Mouse (Mus musculus): ENCODE data around the gene Llgl2. TPM values are rescaled to one million over a fixed set of nuclear protein-coding genes. Genes with fewer than 3 reads are reported as not detected.

Gene Llgl2
- polyA plus RNA-seq, 1 experiment from 2014 or later = 6.2 TPM

- Histone ChIP-seq H3K27ac (replicated peaks; ENCODE audit: low read depth, low read length) (no peak overlapping the region), H3K36me3 (ENCODE audit: control insufficient read depth, insufficient read depth, low read length) (no peaks in the 10 kb centered on the region), H3K4me2 (ENCODE audit: low read depth, severe bottlenecking) (no peak overlapping the region), H3K27me3 (ENCODE audit: control insufficient read depth, insufficient read depth, low read length) (peaks cover 28% of the 10 kb centered on the region), H3K9me3 (ENCODE audit: control insufficient read depth, low read length) (no peaks in the 10 kb centered on the region), H3K4me3 (ENCODE audit: low read depth, low read length) (no peak overlapping the region), H3K9ac (ENCODE audit: low read length) (no peak overlapping the region), H3K4me1 (ENCODE audit: control insufficient read depth, insufficient read depth, low read length) (0 out of 2 replicates have a peak, but pooled peaks cover 2% of the 10 kb centered on the region)
- DNase-seq (ENCODE audit: low spot score) (no peak), ATAC-seq (ENCODE audit: insufficient number of reproducible peaks, low FRiP score, low TSS enrichment, low read depth) (no peak)
- WGBS = 90% methylated on average over 8 of the region's 8 CpGs
Observed at GRCm38 (mm10) chr11:115863895-115864294, 40.0 kb downstream of the Llgl2 start.

GRCm38 (mm10) chr11:115869393-115869792 lies 45.5 kb downstream of the Llgl2 start:
- Histone ChIP-seq H3K4me1 (ENCODE audit: control insufficient read depth, insufficient read depth, low read length) (no peaks in the 10 kb centered on the region), H3K4me3 (ENCODE audit: low read depth, low read length) (no peak overlapping the region), H3K27ac (replicated peaks; ENCODE audit: low read depth, low read length) (no peak overlapping the region), H3K36me3 (ENCODE audit: control insufficient read depth, insufficient read depth, low read length) (no peaks in the 10 kb centered on the region), H3K9ac (ENCODE audit: low read length) (no peak overlapping the region), H3K9me3 (ENCODE audit: control insufficient read depth, low read length) (no peaks in the 10 kb centered on the region), H3K27me3 (ENCODE audit: control insufficient read depth, insufficient read depth, low read length) (no peaks in the 10 kb centered on the region), H3K4me2 (ENCODE audit: low read depth, severe bottlenecking) (no peak overlapping the region)
- no peak for ATAC-seq (ENCODE audit: insufficient number of reproducible peaks, low FRiP score, low TSS enrichment, low read depth)
- no peak for DNase-seq (ENCODE audit: low spot score)
- WGBS = 84% methylated on average over 8 of the region's 8 CpGs

- no peaks in the 10 kb centered on the region for H3K27me3 ChIP-seq (ENCODE audit: control insufficient read depth, insufficient read depth, low read length)
- no peaks in the 10 kb centered on the region for H3K36me3 ChIP-seq (ENCODE audit: control insufficient read depth, insufficient read depth, low read length)
- H3K27ac ChIP-seq (replicated peaks; ENCODE audit: low read depth, low read length) = no peak overlapping the region
- ATAC-seq (ENCODE audit: insufficient number of reproducible peaks, low FRiP score, low TSS enrichment, low read depth) = no peak
- H3K4me2 ChIP-seq (ENCODE audit: low read depth, severe bottlenecking) = no peak overlapping the region
- H3K9ac ChIP-seq (ENCODE audit: low read length) = no peak overlapping the region
- DNase-seq (ENCODE audit: low spot score) = no peak
- 44% methylated on average over 4 of the region's 4 CpGs for WGBS
- no peaks in the 10 kb centered on the region for H3K9me3 ChIP-seq (ENCODE audit: control insufficient read depth, low read length)
- 0 out of 2 replicates have a peak, but pooled peaks cover 3% of the 10 kb centered on the region for H3K4me1 ChIP-seq (ENCODE audit: control insufficient read depth, insufficient read depth, low read length)
- no peak overlapping the region for H3K4me3 ChIP-seq (ENCODE audit: low read depth, low read length)
Observed at GRCm38 (mm10) chr11:115872437-115872836, 48.6 kb downstream of the Llgl2 start.

- Histone ChIP-seq H3K27ac (replicated peaks; ENCODE audit: low read depth, low read length) (no peak overlapping the region), H3K4me3 (ENCODE audit: low read depth, low read length) (no peak overlapping the region), H3K27me3 (ENCODE audit: control insufficient read depth, insufficient read depth, low read length) (no peaks in the 10 kb centered on the region), H3K9me3 (ENCODE audit: control insufficient read depth, low read length) (no peaks in the 10 kb centered on the region), H3K9ac (ENCODE audit: low read length) (no peak overlapping the region), H3K4me1 (ENCODE audit: control insufficient read depth, insufficient read depth, low read length) (0 out of 2 replicates have a peak, but pooled peaks cover 3% of the 10 kb centered on the region), H3K36me3 (ENCODE audit: control insufficient read depth, insufficient read depth, low read length) (no peaks in the 10 kb centered on the region), H3K4me2 (ENCODE audit: low read depth, severe bottlenecking) (no peak overlapping the region)
- DNase-seq (ENCODE audit: low spot score) = no peak
- no peak for ATAC-seq (ENCODE audit: insufficient number of reproducible peaks, low FRiP score, low TSS enrichment, low read depth)
- 93% methylated on average over 3 of the region's 3 CpGs for WGBS
Observed at GRCm38 (mm10) chr11:115875935-115876334, 52.1 kb downstream of the Llgl2 start.

GRCm38 (mm10) chr11:115876438-115876837 lies 52.6 kb downstream of the Llgl2 start:
- H3K4me3 ChIP-seq (ENCODE audit: low read depth, low read length) = no peak overlapping the region
- DNase-seq (ENCODE audit: low spot score) (no peak), ATAC-seq (ENCODE audit: insufficient number of reproducible peaks, low FRiP score, low TSS enrichment, low read depth) (no peak)
- no peak overlapping the region for H3K4me2 ChIP-seq (ENCODE audit: low read depth, severe bottlenecking)
- H3K9me3 ChIP-seq (ENCODE audit: control insufficient read depth, low read length) = no peaks in the 10 kb centered on the region
- H3K9ac ChIP-seq (ENCODE audit: low read length) = no peak overlapping the region
- 0 out of 2 replicates have a peak, but pooled peaks cover 3% of the 10 kb centered on the region for H3K4me1 ChIP-seq (ENCODE audit: control insufficient read depth, insufficient read depth, low read length)
- WGBS = 71% methylated on average over 5 of the region's 5 CpGs
- no peaks in the 10 kb centered on the region for H3K27me3 ChIP-seq (ENCODE audit: control insufficient read depth, insufficient read depth, low read length)
- H3K36me3 ChIP-seq (ENCODE audit: control insufficient read depth, insufficient read depth, low read length) = no peaks in the 10 kb centered on the region
- no peak overlapping the region for H3K27ac ChIP-seq (replicated peaks; ENCODE audit: low read depth, low read length)

- Histone ChIP-seq H3K27ac (replicated peaks; ENCODE audit: low read depth, low read length) (no peak overlapping the region), H3K4me3 (ENCODE audit: low read depth, low read length) (no peak overlapping the region), H3K9me3 (ENCODE audit: control insufficient read depth, low read length) (no peaks in the 10 kb centered on the region), H3K9ac (ENCODE audit: low read length) (no peak overlapping the region), H3K27me3 (ENCODE audit: control insufficient read depth, insufficient read depth, low read length) (0 out of 2 replicates have a peak, but pooled peaks cover 3% of the 10 kb centered on the region), H3K36me3 (ENCODE audit: control insufficient read depth, insufficient read depth, low read length) (no peaks in the 10 kb centered on the region), H3K4me1 (ENCODE audit: control insufficient read depth, insufficient read depth, low read length) (0 out of 2 replicates have a peak, but pooled peaks cover 3% of the 10 kb centered on the region), H3K4me2 (ENCODE audit: low read depth, severe bottlenecking) (no peak overlapping the region)
- DNase-seq (ENCODE audit: low spot score) (no peak), ATAC-seq (ENCODE audit: insufficient number of reproducible peaks, low FRiP score, low TSS enrichment, low read depth) (no peak)
- WGBS = 44% methylated on average over 6 of the region's 6 CpGs
Observed at GRCm38 (mm10) chr11:115877174-115877755, 53.4 kb downstream of the Llgl2 start.

- no peak overlapping the region for H3K4me2 ChIP-seq (ENCODE audit: low read depth, severe bottlenecking)
- H3K4me1 ChIP-seq (ENCODE audit: control insufficient read depth, insufficient read depth, low read length) = 0 out of 2 replicates have a peak, but pooled peaks cover 3% of the 10 kb centered on the region
- H3K27me3 ChIP-seq (ENCODE audit: control insufficient read depth, insufficient read depth, low read length) = peaks cover 9% of the 10 kb centered on the region
- H3K9me3 ChIP-seq (ENCODE audit: control insufficient read depth, low read length) = no peaks in the 10 kb centered on the region
- H3K27ac ChIP-seq (replicated peaks; ENCODE audit: low read depth, low read length) = no peak overlapping the region
- H3K4me3 ChIP-seq (ENCODE audit: low read depth, low read length) = no peak overlapping the region
- no peak overlapping the region for H3K9ac ChIP-seq (ENCODE audit: low read length)
- no peaks in the 10 kb centered on the region for H3K36me3 ChIP-seq (ENCODE audit: control insufficient read depth, insufficient read depth, low read length)
- DNase-seq (ENCODE audit: low spot score) (no peak), ATAC-seq (ENCODE audit: insufficient number of reproducible peaks, low FRiP score, low TSS enrichment, low read depth) (no peak)
- 77% methylated on average over 8 of the region's 8 CpGs for WGBS
Observed at GRCm38 (mm10) chr11:115878071-115878470, 54.2 kb downstream of the Llgl2 start.

GRCm38 (mm10) chr11:115881002-115881401 lies 57.2 kb downstream of the Llgl2 start:
- ATAC-seq (ENCODE audit: insufficient number of reproducible peaks, low FRiP score, low TSS enrichment, low read depth) = no peak
- Histone ChIP-seq H3K4me2 (ENCODE audit: low read depth, severe bottlenecking) (no peak overlapping the region), H3K36me3 (ENCODE audit: control insufficient read depth, insufficient read depth, low read length) (no peaks in the 10 kb centered on the region), H3K27me3 (ENCODE audit: control insufficient read depth, insufficient read depth, low read length) (peaks cover 10% of the 10 kb centered on the region), H3K9ac (ENCODE audit: low read length) (no peak overlapping the region), H3K27ac (replicated peaks; ENCODE audit: low read depth, low read length) (no peak overlapping the region), H3K4me3 (ENCODE audit: low read depth, low read length) (no peak overlapping the region), H3K4me1 (ENCODE audit: control insufficient read depth, insufficient read depth, low read length) (0 out of 2 replicates have a peak, but pooled peaks cover 3% of the 10 kb centered on the region), H3K9me3 (ENCODE audit: control insufficient read depth, low read length) (no peaks in the 10 kb centered on the region)
- DNase-seq (ENCODE audit: low spot score) = peak; percentile 49
- WGBS = 22% methylated on average over 5 of the region's 5 CpGs

GRCm38 (mm10) chr11:115883251-115883650 lies 59.4 kb downstream of the Llgl2 start:
- ATAC-seq (ENCODE audit: insufficient number of reproducible peaks, low FRiP score, low TSS enrichment, low read depth) (no peak), DNase-seq (ENCODE audit: low spot score) (no peak)
- WGBS = 29% methylated on average over 15 of the region's 17 CpGs
- H3K4me2 ChIP-seq (ENCODE audit: low read depth, severe bottlenecking) = no peak overlapping the region
- H3K27me3 ChIP-seq (ENCODE audit: control insufficient read depth, insufficient read depth, low read length) = peaks cover 10% of the 10 kb centered on the region
- no peaks in the 10 kb centered on the region for H3K4me1 ChIP-seq (ENCODE audit: control insufficient read depth, insufficient read depth, low read length)
- no peak overlapping the region for H3K27ac ChIP-seq (replicated peaks; ENCODE audit: low read depth, low read length)
- H3K4me3 ChIP-seq (ENCODE audit: low read depth, low read length) = no peak overlapping the region
- H3K9me3 ChIP-seq (ENCODE audit: control insufficient read depth, low read length) = no peaks in the 10 kb centered on the region
- H3K9ac ChIP-seq (ENCODE audit: low read length) = no peak overlapping the region
- H3K36me3 ChIP-seq (ENCODE audit: control insufficient read depth, insufficient read depth, low read length) = no peaks in the 10 kb centered on the region
